Mouse (Mus musculus) inflammation-experienced regulatory T-cells, adult 6 months (primary cell): ENCODE results near the gene Cryz. TPM values are rescaled to one million over a fixed set of nuclear protein-coding genes. Genes with fewer than 3 reads are reported as not detected.
"Not testable (repeated sequence)": the region's sequence is repeated elsewhere in the genome, so short reads cannot be mapped to it uniquely, and the experiment has no call there.

Source experiments
- ATAC-seq: one replicate; pipeline ENCODE4 v1.8.0; 2017
- polyA plus RNA-seq, 3 experiments: library from polyadenylated mRNA; unstranded; fragments of 100-300 nt; shearing (Covaris generic); gene quantifications; one replicate each; pipeline ENCODE4 v1.2.1; 2017

The Cryz gene
- polyA plus RNA-seq, 3 experiments from 2014 or later = 1.8 to 3.9 (median 3.6) TPM

GRCm38 (mm10) chr3:154611888-154612287, 15.4 kb downstream of the Cryz start:
- no peak for ATAC-seq

GRCm38 (mm10) chr3:154614771-154615170, 18.3 kb downstream of the Cryz start:
- no peak for ATAC-seq

GRCm38 (mm10) chr3:154615304-154615703, 18.8 kb downstream of the Cryz start:
- ATAC-seq = no peak

GRCm38 (mm10) chr3:154616106-154616505, 19.6 kb downstream of the Cryz start:
- ATAC-seq = no peak

- ATAC-seq = no peak
Measured at GRCm38 (mm10) chr3:154628284-154628683, 31.8 kb downstream of the Cryz start.

- not testable (repeated sequence) for ATAC-seq
Measured at GRCm38 (mm10) chr3:154631281-154631680, 34.8 kb downstream of the Cryz start.

- no peak for ATAC-seq
Measured at GRCm38 (mm10) chr3:154633091-154633490, 36.6 kb downstream of the Cryz start.

GRCm38 (mm10) chr3:154646638-154647442, 50.3 kb downstream of the Cryz start:
- no peak for ATAC-seq

GRCm38 (mm10) chr3:154647443-154647780, 50.9 kb downstream of the Cryz start:
- no peak for ATAC-seq

- ATAC-seq = no peak
Measured at GRCm38 (mm10) chr3:154649411-154650285, 53.1 kb downstream of the Cryz start.

GRCm38 (mm10) chr3:154651192-154651821, 54.8 kb downstream of the Cryz start:
- no peak for ATAC-seq

GRCm38 (mm10) chr3:154652581-154653420, 56.3 kb downstream of the Cryz start:
- ATAC-seq = no peak

- ATAC-seq = no peak
Measured at GRCm38 (mm10) chr3:154653454-154653853, 56.9 kb downstream of the Cryz start.

GRCm38 (mm10) chr3:154654284-154654683, 57.8 kb downstream of the Cryz start:
- ATAC-seq = no peak

- ATAC-seq = no peak
Measured at GRCm38 (mm10) chr3:154654901-154655300, 58.4 kb downstream of the Cryz start.

GRCm38 (mm10) chr3:154655711-154656110, 59.2 kb downstream of the Cryz start:
- ATAC-seq = no peak

- no peak for ATAC-seq
Measured at GRCm38 (mm10) chr3:154663545-154663944, 67.0 kb downstream of the Cryz start, which contains the start of gene Erich3. Gene Erich3 (plus strand): TSS chr3:154663859.

GRCm38 (mm10) chr3:154663976-154664581, 67.6 kb downstream of the Cryz start:
- ATAC-seq = no peak

GRCm38 (mm10) chr3:154664636-154665035, 68.1 kb downstream of the Cryz start:
- no peak for ATAC-seq

GRCm38 (mm10) chr3:154668485-154668884, 72.0 kb downstream of the Cryz start:
- ATAC-seq = no peak

GRCm38 (mm10) chr3:154670584-154670983, 74.1 kb downstream of the Cryz start:
- ATAC-seq = no peak

GRCm38 (mm10) chr3:154671013-154671412, 74.5 kb downstream of the Cryz start:
- no peak for ATAC-seq
